Mouse (Mus musculus) skeletal muscle tissue, adult 2 months (tissue): ENCODE results near the gene Gm15262.
"Not testable (repeated sequence)": the region's sequence is repeated elsewhere in the genome, so short reads cannot be mapped to it uniquely, and the experiment has no call there.

Experiments
- DNase-seq: peaks from one replicate; pipeline ENCODE4 v3.0.0-alpha.2; 2012; ENCODE audit warnings: low read depth, low spot score

Gene Gm15262

DNA sequence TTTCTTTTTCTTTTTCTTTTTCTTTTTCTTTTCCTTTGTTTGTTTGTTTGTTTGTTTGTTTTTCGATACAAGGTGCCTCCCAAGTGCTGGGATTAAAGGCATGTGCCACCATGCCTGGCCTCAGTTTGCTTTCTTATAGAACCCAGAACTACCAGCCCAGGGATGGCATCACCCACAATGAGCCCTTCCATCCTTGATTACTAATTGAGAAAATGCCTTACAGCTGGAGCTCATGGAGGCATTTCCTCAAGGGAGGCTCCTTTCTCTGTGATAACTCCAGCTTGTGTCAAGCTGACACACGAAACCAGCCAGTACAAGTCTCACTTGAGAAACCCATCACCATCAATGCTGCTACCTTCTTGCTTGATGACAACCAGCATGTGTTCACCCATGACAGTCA, at the start of gene Gm15262:
Gm15262 (plus strand) TSS at position 301 of the 400 bp plus-strand sequence.
- not testable (repeated sequence) for DNase-seq

DNA sequence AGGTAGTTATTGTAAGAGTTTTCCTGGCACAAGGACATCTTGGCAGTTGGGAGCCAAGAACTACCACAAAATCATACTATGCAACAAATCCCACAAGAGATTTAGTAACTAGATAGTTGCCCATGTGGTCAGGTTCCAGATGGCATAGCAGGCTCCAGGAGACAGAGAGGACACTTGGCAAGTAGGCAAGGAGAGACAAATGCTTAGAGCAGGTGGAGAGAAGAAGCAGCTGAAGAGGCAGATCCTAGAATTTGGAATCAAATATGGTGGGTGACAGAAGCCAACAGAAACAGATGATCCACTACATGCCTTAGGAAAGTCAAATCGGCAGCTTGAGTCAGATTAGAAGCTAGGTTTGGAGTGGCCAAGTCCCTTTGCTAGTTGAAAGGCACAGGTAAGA, 20.9 kb downstream of the Gm15262 start:
- no peak for DNase-seq

- DNase-seq: no peak
Measured at GRCm38 (mm10) chrX:161316443-161316842, 29.2 kb downstream of the Gm15262 start.

- DNase-seq: no peak
Measured at GRCm38 (mm10) chrX:161370927-161371326, 83.7 kb downstream of the Gm15262 start.

DNA sequence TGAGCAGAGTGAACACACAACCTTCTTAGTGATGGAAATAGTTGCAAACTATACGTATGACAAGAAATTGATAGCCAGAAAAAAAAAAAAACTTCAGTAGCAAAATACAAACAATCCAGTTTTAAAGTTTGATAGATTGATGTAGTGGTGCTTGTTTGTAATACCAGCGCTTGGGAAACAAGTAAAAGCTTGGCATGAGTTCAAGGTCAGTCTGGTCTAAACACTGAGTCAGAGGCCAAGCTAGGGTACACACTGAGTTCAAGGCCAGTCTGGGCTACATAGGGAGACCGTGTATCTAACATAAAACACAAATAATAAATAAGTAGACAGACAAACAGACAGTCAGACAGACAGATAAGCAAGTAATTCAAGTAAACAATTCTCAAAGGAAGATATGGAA, 84.2 kb downstream of the Gm15262 start:
- DNase-seq: no peak

DNA sequence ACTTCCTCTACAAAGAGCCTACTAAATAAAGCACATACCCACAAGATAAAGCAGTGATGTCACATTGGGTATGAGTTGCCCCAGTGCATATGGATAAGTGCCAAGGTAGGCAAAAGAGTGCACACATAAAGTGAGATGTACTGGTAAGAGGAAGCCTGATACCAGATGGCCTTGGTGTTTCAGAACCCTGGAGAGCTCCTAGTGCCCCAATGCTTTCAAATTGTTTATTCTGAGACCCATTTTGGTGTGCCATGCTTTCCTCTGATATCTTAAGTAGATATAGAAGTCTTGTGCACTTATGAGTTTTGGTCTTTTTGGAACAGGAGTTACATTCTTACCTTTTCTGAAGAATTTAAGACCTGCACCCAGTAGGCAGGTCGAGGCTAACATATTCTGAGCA, 88.3 kb downstream of the Gm15262 start:
- no peak for DNase-seq

- no peak for DNase-seq
Measured at GRCm38 (mm10) chrX:161385791-161386190, 98.5 kb downstream of the Gm15262 start.

DNA sequence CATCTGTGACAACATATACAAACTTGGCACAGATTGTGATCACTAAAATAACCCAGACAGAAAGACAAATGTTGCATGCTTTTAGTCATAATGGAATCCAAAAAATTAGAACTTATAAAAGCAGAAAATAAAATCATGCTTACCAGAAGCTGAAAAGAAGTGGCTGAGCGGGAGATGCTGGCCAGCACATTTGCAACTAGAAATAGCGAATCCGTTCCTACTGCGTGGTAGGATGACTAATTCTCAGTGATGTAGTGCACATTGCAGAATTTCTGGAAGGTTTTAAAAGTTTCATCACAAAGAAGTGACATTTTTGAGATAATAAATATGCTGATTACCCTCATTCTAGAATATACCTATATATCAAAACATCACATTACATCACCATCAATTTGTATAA, 100.7 kb downstream of the Gm15262 start:
- DNase-seq: no peak

GRCm38 (mm10) chrX:161399110-161399509, 111.9 kb downstream of the Gm15262 start:
- peak; percentile 47 for DNase-seq

GRCm38 (mm10) chrX:161411151-161411550, 123.9 kb downstream of the Gm15262 start:
- DNase-seq: no peak
